In the genomic region with DNA sequence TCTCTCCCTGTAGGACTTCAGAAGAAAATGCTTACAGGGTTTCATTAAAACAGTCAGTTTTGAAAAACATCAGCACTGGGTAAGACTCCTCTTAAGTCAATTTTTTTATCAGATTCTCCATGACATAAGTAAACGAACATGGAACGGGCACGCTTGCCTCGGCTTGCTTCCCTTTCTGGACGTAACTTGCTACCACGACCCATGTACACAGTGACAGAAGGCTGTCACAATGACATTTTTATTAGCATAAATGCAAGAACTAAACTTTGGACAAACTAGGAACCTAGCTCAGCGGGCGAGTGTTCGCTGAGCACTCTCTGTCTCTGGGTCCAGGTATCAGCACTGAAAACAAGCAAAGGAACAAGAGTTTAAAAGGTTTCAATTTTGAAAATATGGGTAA, we compare ENCODE assay signal across 19 mouse cellular contexts.
DNase-seq lines count a peak whose midpoint lies in the region; ATAC-seq and TF ChIP-seq lines count a peak whose summit lies in the region.
"Had no signal": no experiment of that assay in that cellular context is flagged by ENCODE, and none has a peak within 500 bp of the region (broad histone marks: within the 10 kb centered on the region; RNA-seq: fewer than 3 reads in every experiment).

No protein-coding gene starts in this region.

- H3K4me1 ChIP-seq in lung, embryonic 14.5 days (ENCODE audit: insufficient read depth) = peaks cover 18% of the 10 kb centered on the region
- peaks cover 8% of the 10 kb centered on the region for H3K4me1 ChIP-seq in lung, adult 2 months (ENCODE audit: control insufficient read depth, insufficient read depth, low read length)
- peaks cover 19% of the 10 kb centered on the region for H3K4me1 ChIP-seq in midbrain, embryonic 13.5 days (replicated peaks)
- H3K4me1 ChIP-seq: megakaryocyte, embryonic 14.5 days had no signal

- TF ChIP-seq CTCF in lung, embryonic 14.5 days (IDR thresholded peaks at IDR 0.05; ENCODE audit: low read depth) = no peak
- TF ChIP-seq CTCF in lung, adult 2 months (IDR thresholded peaks at IDR 0.05; ENCODE audit: insufficient read depth, low read length) = no peak

- DNase-seq in lung, embryonic 14.5 days = no peak
- no peak for DNase-seq in lung, adult 2 months
- DNase-seq in urinary bladder, postnatal 36 days (ENCODE audit: low spot score in 2 of 2) = peak; percentile 44 to 60
- no peak for DNase-seq in urinary bladder, postnatal 4 days (ENCODE audit: low spot score in 2 of 2)
- no peak for DNase-seq in kidney, adult 11 months
- DNase-seq in kidney, adult 9 months = no peak
- DNase-seq in spleen, postnatal 36 days (ENCODE audit: low spot score in 2 of 2) = no peak
- DNase-seq: adrenal gland, postnatal 36 days; cerebellum, adult 9-10 months; gastrocnemius, postnatal 10 days; heart, postnatal 10 days; layer of hippocampus, postnatal 36 days; right cerebral cortex, postnatal 14 days; thymus, postnatal 4 days had no signal

- no peak overlapping the region for H3K4me2 ChIP-seq in lung, embryonic 14.5 days
- H3K4me2 ChIP-seq in midbrain, embryonic 13.5 days (replicated peaks) = no peak overlapping the region
- H3K4me2 ChIP-seq: embryonic facial prominence, embryonic 13.5 days; kidney, embryonic 15.5 days; limb, embryonic 15.5 days had no signal

- ATAC-seq in lung, embryonic 14.5 days (ENCODE audit: insufficient read depth) = no peak
- ATAC-seq in midbrain, embryonic 13.5 days = no peak

- WGBS in lung, embryonic 14.5 days = 53% methylated on average over 9 of the region's 9 CpGs
- WGBS in lung, adult 2 months = 73% methylated on average over 9 of the region's 9 CpGs
- 84% methylated on average over 9 of the region's 9 CpGs for WGBS in midbrain, embryonic 13.5 days

- no peak overlapping the region for H3K4me3 ChIP-seq in lung, embryonic 14.5 days (ENCODE audit: low read depth, low read length)
- H3K4me3 ChIP-seq in lung, adult 2 months (replicated peaks; ENCODE audit: extremely low read depth, low read depth, low read length) = no peak overlapping the region
- H3K4me3 ChIP-seq in midbrain, embryonic 13.5 days (replicated peaks) = no peak overlapping the region
- H3K4me3 ChIP-seq: embryonic facial prominence, embryonic 13.5 days; kidney, embryonic 15.5 days; limb, embryonic 15.5 days; megakaryocyte, embryonic 14.5 days had no signal

- no peaks in the 10 kb centered on the region for H3K27me3 ChIP-seq in lung, embryonic 14.5 days (ENCODE audit: insufficient read depth, low read length)
- H3K27me3 ChIP-seq in midbrain, embryonic 13.5 days = no peaks in the 10 kb centered on the region
- H3K27me3 ChIP-seq: embryonic facial prominence, embryonic 13.5 days; kidney, embryonic 15.5 days; limb, embryonic 15.5 days; megakaryocyte, embryonic 14.5 days had no signal

- TF ChIP-seq POLR2A in lung, adult 2 months (IDR thresholded peaks at IDR 0.05; ENCODE audit: borderline replicate concordance, extremely low read depth, low read depth, low read length) = no peak

- peak overlapping the region; percentile 56 for H3K27ac ChIP-seq in lung, embryonic 14.5 days (ENCODE audit: low read depth)
- H3K27ac ChIP-seq in midbrain, embryonic 13.5 days = 0 out of 2 replicates have a peak overlapping the region, but pooled peaks have one; percentile 16
- H3K27ac ChIP-seq: kidney, embryonic 15.5 days had no signal

- H3K36me3 ChIP-seq in lung, embryonic 14.5 days (ENCODE audit: insufficient read depth) = no peaks in the 10 kb centered on the region
- H3K36me3 ChIP-seq in midbrain, embryonic 13.5 days = no peaks in the 10 kb centered on the region
- H3K36me3 ChIP-seq: embryonic facial prominence, embryonic 13.5 days; kidney, embryonic 15.5 days; limb, embryonic 15.5 days had no signal

- H3K9ac ChIP-seq in lung, embryonic 14.5 days = no peak overlapping the region
- no peak overlapping the region for H3K9ac ChIP-seq in midbrain, embryonic 13.5 days (replicated peaks)
- H3K9ac ChIP-seq: kidney, embryonic 15.5 days; limb, embryonic 15.5 days had no signal

- H3K9me3 ChIP-seq in lung, embryonic 14.5 days (ENCODE audit: low read depth, low read length) = no peaks in the 10 kb centered on the region
- H3K9me3 ChIP-seq in midbrain, embryonic 13.5 days = no peaks in the 10 kb centered on the region
- H3K9me3 ChIP-seq: embryonic facial prominence, embryonic 13.5 days; kidney, embryonic 15.5 days; limb, embryonic 15.5 days; megakaryocyte, embryonic 14.5 days had no signal

Comparison
In these comparisons a context has a peak if more than half of its experiments do, and no peak if none do; other contexts are left out.
1. DNase-seq: peak in urinary bladder, postnatal 36 days (2 of 2); none in lung, embryonic 14.5 days (single experiment), lung, adult 2 months (single experiment), urinary bladder, postnatal 4 days (0 of 2), kidney, adult 11 months (single experiment), kidney, adult 9 months (single experiment) and spleen, postnatal 36 days (0 of 2).